Mouse (Mus musculus): Measurements from ENCODE around the gene Nepn.
"Not testable (repeated sequence)": the region's sequence is repeated elsewhere in the genome, so short reads cannot be mapped to it uniquely, and the experiment has no call there.

Gene Nepn

DNA sequence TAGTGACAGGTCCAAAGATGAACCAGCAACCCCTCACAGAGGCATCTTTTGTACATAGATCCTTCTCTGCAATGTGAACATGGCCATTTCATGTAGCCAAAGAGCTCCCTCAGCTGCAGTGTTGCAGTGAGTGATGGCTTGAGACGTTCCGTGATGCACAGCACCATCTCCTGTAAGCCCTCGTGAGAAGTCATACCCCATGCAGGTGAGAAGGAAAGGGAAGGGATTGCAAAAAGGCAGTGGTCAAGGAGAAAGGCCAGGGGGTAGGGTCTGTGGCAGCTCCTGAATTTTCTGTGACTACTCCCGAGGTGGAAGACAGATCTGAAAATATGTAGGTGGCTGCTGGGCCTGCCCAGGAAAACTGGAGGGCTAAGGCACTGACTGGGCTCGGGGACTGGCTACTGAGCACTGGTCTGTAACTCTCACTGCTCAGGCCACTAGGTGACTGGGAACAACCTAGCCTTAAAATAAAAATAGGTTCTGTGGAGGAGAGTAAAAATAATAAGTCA, at the start of gene Nepn:
TSS of gene Nepn (plus strand) at position 51 of the 509 bp plus-strand sequence.
- in situ Hi-C loops (cut with MboI) = loop anchor here (25.0 kb wide), 2 partner anchors 152 to 927 kb away; partner anchors contain the start of gene Dcbld1

DNA sequence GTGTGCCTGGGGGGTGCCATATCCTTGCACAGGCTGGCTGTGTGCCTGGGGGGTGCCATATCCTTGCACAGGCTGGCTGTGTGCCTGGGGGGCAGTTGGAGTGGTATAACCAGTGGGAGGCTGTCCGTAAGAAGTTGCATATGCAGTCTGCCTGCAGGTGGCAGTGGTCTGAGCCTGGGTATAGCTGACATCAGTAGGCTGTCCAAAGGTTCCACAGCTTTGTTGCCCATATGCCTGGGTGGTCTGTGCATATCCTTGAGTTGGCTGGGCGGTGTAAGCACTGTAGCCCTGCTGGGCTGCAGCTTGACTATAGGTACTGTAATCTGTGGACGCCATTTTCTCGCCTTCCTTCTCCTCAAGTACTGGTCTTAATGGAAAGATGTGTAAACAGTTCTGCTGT, 45.4 kb upstream of the Nepn start:
- in situ Hi-C loops (cut with MboI) = not testable (repeated sequence)

DNA sequence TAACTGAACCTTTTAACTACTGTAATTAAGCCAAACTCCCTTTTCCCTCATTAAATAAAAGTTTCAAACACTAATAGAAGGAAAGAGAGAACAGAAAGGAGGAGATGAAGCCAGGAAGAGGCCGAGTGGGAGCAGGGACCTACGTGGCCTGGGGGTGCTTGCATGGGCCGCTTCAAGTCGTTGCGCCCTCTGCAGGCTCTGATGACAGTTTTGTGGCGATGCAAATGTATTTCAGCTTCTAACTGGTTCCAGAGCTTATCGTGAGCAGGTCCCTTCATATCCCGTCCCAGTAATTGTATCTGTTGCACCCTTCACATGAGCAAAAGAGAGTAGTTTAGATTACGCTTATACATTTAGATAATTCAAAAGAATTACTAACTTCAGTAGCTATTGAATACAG, 35.6 kb upstream of the Nepn start:
- in situ Hi-C loops (cut with MboI) = no loop called here

DNA sequence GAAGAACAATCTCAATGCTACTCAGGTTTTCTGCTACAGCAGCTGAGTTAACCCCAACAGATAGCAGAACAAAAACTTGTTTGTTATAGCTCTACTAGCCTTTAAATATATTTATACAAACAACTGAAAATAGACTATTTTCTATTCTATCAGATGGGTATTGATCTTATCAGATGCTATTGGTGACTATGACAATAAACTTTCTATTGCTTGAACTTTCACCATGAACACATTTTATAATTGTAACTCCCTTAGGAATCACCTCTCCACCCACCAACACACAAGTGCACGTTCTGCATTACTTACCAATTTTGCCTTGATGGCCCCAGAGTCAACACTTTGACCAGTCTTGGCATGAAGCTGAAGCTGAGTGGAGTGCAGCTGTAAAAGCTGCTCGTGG, 30.3 kb upstream of the Nepn start, which contains the start of gene Gm26741:
TSS of gene Gm26741 (plus strand) at position 301 of the 400 bp plus-strand sequence.
- in situ Hi-C loops (cut with MboI) = no loop called here

DNA sequence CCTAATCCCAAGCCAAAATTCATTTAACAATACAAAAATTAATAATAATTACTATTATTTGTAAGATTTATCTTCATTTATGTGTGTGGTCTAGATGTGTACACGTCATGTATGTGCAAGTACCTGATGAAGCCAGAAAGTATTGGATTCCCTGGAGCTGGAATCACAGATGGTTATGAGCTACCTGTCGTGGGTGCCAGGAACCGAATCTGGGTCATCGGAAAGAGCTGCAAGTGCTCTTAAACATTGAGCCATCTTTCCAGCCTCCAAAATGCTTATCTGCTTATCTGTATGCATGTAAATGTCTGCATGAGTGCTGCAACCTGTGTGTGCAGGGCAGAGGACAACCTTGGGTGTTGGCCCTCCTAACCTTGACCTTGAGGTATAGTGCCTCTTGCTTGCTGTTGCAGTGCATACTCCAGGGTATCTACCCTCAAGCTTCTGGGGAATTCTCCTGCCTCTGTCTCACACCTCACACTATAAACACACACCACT, 28.5 kb upstream of the Nepn start:
- in situ Hi-C loops (cut with MboI) = no loop called here

DNA sequence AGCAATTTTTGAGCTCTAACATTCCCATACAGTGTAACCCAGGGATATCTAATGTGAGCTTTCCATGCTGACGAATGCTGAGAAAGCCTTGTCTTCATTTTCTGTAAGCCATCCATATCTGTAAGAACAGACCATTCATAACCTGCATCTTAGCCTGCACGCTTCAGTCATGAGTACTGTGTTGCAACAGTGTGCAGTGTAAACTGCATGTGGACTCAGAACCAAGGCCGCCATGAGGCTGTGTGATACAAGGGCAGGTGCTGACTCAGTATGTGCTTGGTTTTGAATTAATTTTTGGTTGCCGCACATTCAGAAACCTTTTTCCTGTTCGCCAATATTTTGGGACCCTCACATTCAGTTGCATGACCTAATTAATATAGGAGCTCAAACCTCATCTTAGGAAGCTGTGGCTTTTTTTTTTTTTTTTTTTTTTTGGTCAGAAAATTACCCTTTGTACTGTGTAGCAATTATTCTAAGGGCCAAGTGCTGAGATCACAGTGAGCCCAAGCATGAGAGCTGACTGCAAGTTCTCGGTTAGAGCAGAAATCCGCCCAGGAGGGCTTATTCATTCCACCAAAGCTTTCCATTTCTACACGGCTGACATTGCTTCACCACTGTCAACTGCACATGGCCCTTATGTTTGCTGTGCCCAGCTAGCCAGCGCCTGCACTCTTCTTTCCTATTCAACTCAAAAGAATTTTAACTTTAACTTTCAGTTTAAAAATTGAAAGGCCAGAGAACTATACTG, 27.7 kb upstream of the Nepn start:
- in situ Hi-C loops (cut with MboI) = no loop called here

DNA sequence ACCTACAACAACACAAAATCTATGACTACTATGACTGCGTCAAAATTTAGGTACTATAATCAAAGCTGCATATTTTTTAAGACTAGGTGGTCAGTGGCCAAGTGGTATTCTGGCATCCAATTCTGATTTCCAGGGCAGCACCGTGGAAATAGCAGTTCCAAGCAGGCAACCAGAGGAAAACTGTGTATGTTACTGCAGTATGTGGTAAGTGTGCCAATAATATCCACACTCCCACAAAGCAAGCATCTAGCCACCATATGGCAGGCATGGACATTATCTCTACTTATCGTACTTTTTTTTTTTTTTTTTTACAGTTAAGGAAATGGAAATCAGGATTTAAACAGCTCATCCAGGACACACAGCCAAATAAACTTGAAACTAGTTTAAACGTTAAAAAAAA, 20.4 kb upstream of the Nepn start:
- in situ Hi-C loops (cut with MboI) = no loop called here

DNA sequence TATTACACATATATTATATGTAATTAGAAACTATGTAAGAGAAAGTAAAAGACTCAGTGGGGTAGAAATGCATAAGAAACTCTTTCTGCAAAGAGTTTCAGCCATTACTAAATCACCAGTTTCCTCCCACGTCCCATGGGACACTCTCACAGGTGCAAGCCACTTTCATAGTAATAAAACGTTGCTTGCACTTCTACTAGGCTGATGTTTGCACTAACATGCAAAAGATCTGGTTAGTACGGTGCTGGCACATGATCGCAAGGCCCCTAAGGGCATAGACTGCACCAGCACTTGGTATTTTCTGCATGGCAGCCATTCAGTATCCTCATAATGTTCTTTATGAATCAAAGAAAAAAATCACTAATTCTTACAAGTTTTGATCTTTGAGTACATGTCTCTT, 14.9 kb upstream of the Nepn start:
- in situ Hi-C loops (cut with MboI) = no loop called here

DNA sequence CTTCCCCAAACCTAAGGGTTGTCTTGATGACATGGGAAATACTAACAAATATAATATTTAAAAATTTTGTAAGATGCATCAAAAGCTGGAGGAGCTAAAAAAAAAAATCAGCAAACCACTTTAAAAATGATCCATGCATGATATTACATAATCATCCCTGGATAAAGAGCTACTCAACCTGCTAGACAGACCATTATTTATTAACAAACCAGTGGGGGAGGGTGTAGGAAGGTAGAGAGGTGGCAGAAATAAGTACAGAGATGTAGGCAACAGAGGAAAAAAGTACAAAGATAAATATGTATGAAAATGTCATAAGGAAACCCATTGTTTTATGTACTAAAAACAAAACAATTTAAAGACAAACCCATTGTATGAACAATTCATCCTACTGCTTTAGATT, 14.1 kb upstream of the Nepn start:
- in situ Hi-C loops (cut with MboI) = loop anchor here (25.0 kb wide), 2 partner anchors 137 to 912 kb away; partner anchors contain the start of gene Dcbld1

DNA sequence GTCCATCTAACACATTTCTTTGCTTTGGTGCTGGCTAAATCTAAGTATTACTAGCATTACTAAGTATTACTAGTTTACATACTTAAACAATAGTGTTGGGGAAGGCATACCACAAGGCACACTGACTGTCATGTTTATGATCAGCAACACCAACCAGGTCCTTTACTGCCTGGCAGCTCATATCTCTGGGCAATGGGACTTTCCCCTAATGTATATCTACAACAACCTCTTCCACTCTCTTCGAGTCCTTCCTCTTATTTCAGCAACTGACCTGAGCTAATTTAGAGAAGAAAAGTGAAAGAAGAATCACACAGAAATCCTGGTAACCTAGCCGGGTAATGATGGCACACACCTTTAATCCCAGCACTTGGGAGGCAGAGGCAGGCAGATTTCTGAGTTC, 12.3 kb upstream of the Nepn start:
- in situ Hi-C loops (cut with MboI) = loop anchor here (25.0 kb wide), 2 partner anchors 139 to 914 kb away; partner anchors contain the start of gene Dcbld1

DNA sequence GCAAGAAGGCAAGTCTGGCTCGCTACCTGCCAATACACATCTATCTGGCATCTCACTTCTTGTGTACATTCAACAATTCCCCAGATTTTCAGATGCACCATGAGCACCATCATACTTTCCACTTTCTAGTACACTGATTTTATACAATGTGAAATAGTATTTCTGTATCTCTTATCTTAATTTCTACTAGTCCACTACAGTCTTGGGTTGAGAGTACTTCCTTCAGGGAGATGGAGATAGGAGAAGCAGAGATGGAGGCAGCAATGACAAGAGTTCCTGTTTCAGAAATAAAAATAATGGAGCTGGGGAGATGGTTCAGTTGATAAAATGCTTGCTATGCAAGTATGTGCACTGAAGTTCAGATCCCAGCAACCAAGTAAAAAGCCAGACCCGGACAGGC, 11.0 kb upstream of the Nepn start:
- in situ Hi-C loops (cut with MboI) = loop anchor here (25.0 kb wide), 2 partner anchors 141 to 916 kb away; partner anchors contain the start of gene Dcbld1

DNA sequence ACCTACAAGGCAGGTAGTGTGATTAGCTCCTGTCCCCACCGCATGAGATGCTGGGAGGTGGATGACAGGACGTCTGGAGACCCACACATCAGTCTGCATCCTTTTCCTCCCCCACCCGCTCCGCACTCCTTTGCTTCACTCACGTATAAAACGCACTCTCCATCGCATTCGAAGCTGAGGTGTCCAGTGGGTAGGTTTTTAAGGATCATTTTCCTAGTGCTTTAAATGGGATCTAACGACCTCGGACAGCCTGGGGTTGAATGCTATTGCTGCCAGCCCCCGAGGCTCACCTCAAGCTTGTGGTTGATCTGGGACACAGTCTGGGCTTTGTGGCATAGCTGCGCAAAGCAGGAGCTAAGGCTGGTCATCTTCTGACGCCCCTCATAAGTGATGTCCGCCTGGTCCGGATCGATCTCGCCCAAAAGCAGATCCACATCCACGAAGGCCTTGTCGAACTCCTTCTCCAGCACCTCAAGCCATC, 7.4 kb upstream of the Nepn start:
- in situ Hi-C loops (cut with MboI) = loop anchor here (25.0 kb wide), 2 partner anchors 144 to 919 kb away; partner anchors contain the start of gene Dcbld1

DNA sequence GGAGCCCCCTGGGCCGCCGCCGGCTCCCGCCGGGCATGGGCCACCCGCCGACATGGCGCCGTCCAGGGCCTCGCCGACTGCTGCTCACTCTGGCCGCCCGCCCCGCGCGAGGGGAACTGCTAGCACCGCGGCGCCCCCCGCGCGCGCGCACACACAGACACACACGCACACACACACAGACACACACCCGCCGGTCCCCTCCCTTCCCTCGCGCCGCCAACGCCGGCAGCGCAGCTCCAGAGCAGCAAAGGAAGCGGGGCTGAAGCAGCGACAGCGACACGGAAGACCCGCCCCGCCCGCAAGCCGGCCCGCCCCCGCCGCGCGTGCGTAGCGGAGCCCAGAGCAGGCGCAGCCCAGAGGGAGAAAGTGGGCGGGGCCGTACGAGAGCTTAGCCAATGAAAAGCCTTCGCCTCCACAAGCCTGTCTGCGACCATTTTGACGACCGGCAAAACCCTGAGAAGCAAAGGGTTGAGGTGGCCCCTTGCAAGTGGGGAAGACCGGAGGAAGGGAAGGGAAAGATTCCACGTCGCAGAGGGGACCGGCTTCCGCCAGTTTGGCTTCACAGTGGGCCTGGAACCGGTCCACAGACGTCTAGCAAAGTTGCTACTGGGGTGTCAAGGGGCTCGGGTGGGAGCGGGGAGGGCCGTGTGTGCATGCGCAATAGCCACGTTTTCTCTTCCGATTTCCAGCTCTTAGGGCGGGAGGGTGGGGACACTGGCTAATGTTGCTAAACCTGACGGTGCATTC, 6.8 kb upstream of the Nepn start, which contains the start of gene Gopc:
TSS of gene Gopc (minus strand) at position 280 of the 747 bp plus-strand sequence.
- in situ Hi-C loops (cut with MboI) = loop anchor here (25.0 kb wide), 2 partner anchors 145 to 920 kb away; partner anchors contain the start of gene Dcbld1

DNA sequence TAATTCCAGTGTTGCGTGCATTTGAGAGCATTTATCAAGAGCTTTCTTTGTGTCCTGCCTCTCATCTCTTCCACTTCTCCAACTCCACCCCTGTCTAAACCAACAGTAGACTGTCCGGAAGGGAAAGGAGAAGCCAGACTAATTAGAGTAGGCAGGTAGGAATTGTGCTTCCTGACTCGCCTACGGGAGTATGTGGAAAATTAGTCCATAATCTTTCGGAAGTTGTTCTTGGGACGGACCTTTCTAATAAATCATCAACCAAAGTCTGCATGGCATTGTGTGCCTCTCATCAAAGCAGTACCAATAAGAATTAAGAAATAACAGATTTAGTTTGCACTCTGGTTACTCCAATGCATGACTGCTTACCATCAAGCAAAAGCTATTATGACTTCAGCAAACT, 5.8 kb upstream of the Nepn start:
- in situ Hi-C loops (cut with MboI) = loop anchor here (25.0 kb wide), 2 partner anchors 146 to 921 kb away; partner anchors contain the start of gene Dcbld1

DNA sequence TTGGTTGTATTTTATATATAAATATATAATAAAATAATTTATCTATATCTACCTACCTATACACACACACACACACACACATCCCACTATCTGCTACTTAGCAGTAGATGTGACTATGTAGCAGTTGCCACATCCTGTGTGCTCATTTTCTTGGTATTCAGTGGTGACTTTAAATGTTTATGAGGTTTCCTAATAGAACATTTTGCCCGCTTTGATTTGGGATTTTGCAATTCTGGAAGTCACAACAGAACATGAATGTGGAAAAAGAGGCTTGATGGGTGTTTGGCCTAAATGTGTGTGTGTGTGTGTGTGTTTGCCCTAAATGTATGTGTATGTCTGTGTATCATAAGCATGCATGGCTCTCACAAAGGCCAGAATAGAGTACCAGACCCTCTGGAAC, 5.2 kb upstream of the Nepn start:
- in situ Hi-C loops (cut with MboI) = loop anchor here (25.0 kb wide), 2 partner anchors 146 to 921 kb away; partner anchors contain the start of gene Dcbld1

DNA sequence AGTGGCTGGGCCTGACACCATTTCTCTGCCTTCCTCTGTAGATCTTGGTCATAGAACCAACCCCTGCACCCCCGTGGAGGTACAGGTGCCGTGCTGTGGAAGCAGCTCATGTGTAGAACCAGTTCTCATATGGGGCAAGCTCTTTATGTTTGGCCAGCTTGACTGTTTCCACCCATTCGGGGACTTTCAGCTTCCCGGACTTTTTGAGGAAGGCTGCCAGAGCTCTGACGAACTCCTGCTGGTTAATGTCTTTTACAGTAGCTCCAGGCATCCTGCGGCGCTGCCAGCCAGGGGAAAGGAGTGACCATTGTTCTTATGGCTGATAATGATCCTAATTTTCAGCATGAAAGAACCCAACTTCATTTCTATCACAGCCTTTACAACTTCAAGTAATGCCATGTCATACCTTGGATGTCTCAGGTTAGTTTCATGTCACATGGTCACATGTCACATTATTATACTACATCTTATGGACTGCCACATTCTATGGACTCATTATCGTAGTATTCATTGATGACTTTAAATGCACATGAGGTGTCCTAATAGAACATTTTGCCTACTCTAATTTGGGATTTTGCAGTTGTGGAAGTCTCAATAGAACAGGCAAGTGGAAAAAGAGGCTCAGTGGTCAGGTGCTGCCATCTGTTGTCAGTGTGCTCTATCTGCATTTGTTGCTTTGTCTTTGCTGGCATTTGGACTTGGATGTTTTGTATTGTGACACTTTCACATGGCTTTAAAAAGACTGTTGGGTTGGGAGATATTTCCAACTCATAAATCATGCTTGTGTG, 3.8 kb upstream of the Nepn start:
- in situ Hi-C loops (cut with MboI) = loop anchor here (25.0 kb wide), 2 partner anchors 148 to 923 kb away; partner anchors contain the start of gene Dcbld1

DNA sequence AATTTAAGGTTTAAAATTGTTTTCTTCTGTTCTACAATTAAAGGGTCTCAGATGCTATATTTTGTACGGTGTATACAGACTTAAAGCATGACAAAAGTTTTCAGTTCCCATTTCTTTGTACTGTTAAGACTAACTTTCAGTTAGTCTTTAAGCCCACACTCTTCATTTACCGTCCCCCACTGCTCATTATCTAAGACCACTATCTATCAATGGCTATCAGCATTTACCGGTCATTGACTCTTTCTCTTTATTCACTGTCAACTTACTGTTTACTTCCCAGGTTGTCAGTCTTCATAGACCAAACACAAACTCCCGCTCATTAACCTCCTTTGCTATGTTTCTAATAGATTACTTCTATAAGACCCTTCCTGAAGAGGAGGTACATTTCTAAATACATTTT, 1.6 kb upstream of the Nepn start:
- in situ Hi-C loops (cut with MboI) = loop anchor here (25.0 kb wide), 2 partner anchors 150 to 925 kb away; partner anchors contain the start of gene Dcbld1

DNA sequence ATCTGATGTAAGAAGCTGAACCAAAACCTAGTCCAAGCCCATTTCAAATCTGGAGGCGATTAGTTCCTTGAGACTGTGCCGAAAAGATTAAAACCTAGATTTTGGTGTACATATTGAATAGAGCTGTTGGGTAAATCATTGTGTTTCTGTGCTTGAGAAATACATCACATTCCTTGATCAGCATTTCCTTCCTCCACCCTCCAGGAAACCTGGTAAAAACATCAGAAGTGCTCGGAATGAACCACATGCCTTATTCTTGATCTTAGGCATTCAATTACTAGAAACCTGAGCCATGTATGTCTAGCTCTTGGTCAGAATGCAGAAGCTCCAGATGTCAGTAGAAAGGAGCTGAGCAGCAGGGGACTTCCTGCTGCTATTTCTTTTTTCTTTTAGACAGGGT, 666 bp downstream of the Nepn start:
- in situ Hi-C loops (cut with MboI) = loop anchor here (25.0 kb wide), 2 partner anchors 152 to 927 kb away; partner anchors contain the start of gene Dcbld1

DNA sequence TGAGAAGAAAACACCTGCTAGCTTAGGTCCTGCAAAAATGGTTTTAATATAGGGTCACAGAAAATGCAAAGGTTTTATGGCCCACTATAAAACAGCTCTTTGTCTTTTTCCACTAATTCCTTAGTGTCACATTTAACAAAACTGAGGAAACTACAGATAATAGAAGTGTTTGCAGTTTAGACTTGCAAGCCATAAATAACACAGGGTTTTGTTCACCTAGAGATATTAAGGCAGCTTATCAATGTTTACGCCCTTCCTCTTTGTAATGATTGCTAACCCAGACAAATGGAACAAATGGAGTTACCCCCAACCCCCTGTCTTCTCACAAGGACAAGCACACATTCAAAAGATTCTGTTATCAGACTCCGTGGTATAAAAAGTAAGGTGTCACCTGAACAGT, 2.4 kb downstream of the Nepn start:
- in situ Hi-C loops (cut with MboI) = loop anchor here (25.0 kb wide), 2 partner anchors 154 to 929 kb away; partner anchors contain the start of gene Dcbld1

DNA sequence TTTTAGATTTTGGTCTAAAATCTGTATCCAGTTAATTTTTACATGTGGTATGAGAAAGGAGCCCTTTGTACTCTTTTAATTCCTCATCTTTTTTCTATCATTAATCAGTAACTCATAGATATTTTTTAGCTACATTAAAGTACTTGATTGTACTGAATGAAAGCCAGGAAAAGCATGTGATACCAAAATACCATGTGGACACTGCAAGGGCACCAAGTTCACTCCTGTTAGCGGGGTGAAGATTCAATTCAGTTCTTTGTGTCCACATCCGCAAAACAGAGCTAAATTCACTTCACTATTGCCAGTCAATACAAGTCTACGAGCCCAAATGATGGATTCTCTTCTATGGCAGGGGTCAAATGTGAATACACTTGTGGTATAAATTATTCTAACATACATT, 7.9 kb downstream of the Nepn start:
- in situ Hi-C loops (cut with MboI) = loop anchor here (25.0 kb wide), 2 partner anchors 159 to 934 kb away; partner anchors contain the start of gene Dcbld1

DNA sequence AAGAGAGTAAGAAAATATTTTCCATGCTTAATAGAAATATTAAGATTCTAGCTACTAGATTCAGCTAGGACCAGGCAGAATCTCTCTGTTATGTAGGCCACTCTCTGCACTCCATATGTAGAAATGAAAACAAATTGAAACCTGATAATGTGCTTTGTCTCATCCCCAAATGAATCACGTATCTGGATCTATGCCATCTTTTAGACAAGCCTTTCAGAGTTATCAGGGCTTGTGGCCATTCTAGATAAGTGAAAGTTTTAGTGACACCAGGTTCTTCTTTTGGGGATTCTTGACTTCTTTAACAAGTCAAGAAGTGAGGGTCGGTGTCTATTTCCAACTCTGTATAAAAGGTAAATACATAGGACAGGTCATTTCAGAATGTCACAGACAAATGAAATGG, 9.9 kb downstream of the Nepn start:
- in situ Hi-C loops (cut with MboI) = loop anchor here (25.0 kb wide), 2 partner anchors 161 to 936 kb away; partner anchors contain the start of gene Dcbld1
